Comparison of ENCODE assay signal across 16 mouse cellular contexts in the genomic region with DNA sequence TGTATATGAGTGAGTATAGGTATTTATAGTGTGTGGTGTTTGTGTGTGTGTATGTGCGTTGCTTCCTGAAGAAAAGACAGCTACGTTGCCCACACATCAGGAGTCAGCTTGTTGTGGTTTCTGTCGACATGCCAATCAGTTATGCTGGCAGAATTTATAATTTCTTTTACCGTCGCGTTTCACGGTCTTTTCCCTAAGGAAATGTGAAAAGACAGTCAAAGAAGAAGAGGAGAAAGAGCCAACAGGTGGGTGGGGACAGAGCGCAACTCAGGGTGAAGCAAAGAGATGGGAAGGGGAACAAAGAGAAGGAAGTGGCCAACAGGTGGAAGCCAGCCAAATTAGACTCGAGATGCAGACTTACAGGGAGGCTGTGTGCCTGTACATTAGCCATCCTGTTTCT.
DNase-seq lines count a peak whose midpoint lies in the region; ATAC-seq and TF ChIP-seq lines count a peak whose summit lies in the region.
"Had no signal": no experiment of that assay in that cellular context is flagged by ENCODE, and none has a peak within 500 bp of the region (broad histone marks: within the 10 kb centered on the region; RNA-seq: fewer than 3 reads in every experiment).

No protein-coding gene starts in this region.

- H3K36me3 ChIP-seq in heart, embryonic 10.5 days = no peaks in the 10 kb centered on the region
- H3K36me3 ChIP-seq: limb, embryonic 12.5 days; neural tube, embryonic 13.5 days had no signal

- no peak overlapping the region for H3K27ac ChIP-seq in cerebellum, adult 2 months (ENCODE audit: insufficient read depth, low read length)
- no peak overlapping the region for H3K27ac ChIP-seq in heart, embryonic 10.5 days
- H3K27ac ChIP-seq: limb, embryonic 12.5 days; neural tube, embryonic 13.5 days had no signal

- H3K27me3 ChIP-seq in cerebellum, adult 2 months (ENCODE audit: control insufficient read depth, insufficient read depth, low read length) = no peaks in the 10 kb centered on the region
- H3K27me3 ChIP-seq in heart, embryonic 10.5 days (ENCODE audit: insufficient read depth, poor library complexity, severe bottlenecking) = no peaks in the 10 kb centered on the region
- H3K27me3 ChIP-seq: limb, embryonic 12.5 days; neural tube, embryonic 13.5 days had no signal

- no peak overlapping the region for H3K4me3 ChIP-seq in cerebellum, adult 2 months (replicated peaks; ENCODE audit: insufficient read depth, low read depth, low read length)
- no peak overlapping the region for H3K4me3 ChIP-seq in heart, embryonic 10.5 days
- H3K4me3 ChIP-seq: limb, embryonic 12.5 days; neural tube, embryonic 13.5 days had no signal

- peak; percentile 65 to 72 for DNase-seq in cerebellum, postnatal 10 days
- no peak for DNase-seq in cerebellum, adult 9-11 months
- DNase-seq in right cerebral cortex, postnatal 10 days (ENCODE audit: low spot score in 2 of 2) = peak; percentile 23 to 32
- DNase-seq in right cerebral cortex, postnatal 4 days = no peak
- DNase-seq in NIH3T3 (ENCODE audit: low read depth) = peak; percentile 22
- DNase-seq in cerebellum, adult 2 months = no peak
- DNase-seq in heart, embryonic 10.5 days (ENCODE audit: low spot score) = no peak
- DNase-seq: adrenal gland, adult 2 months; heart, adult 18-20 months; heart, postnatal 14 days; kidney, postnatal 14 days; midbrain, embryonic 14.5 days; retina, postnatal 1 day had no signal

- WGBS in cerebellum, adult 2 months = 8% methylated on average over 9 of the region's 9 CpGs
- WGBS in heart, embryonic 10.5 days = 91% methylated on average over 9 of the region's 9 CpGs

- H3K9me3 ChIP-seq in heart, embryonic 10.5 days = no peaks in the 10 kb centered on the region
- H3K9me3 ChIP-seq: neural tube, embryonic 13.5 days had no signal

- TF ChIP-seq CTCF in cerebellum, adult 2 months (IDR thresholded peaks at IDR 0.05; ENCODE audit: borderline replicate concordance, insufficient read depth, low read depth, low read length) = no peak

- ATAC-seq in megakaryocyte progenitor cell, adult 5-6 weeks (replicated peaks; ENCODE audit: poor library complexity) = peak; percentile 76

- TF ChIP-seq POLR2A in cerebellum, adult 2 months (IDR thresholded peaks at IDR 0.05; ENCODE audit: borderline replicate concordance, insufficient read depth, low read length) = no peak

- H3K4me1 ChIP-seq in cerebellum, adult 2 months (ENCODE audit: control insufficient read depth, insufficient read depth, low read length) = no peaks in the 10 kb centered on the region; the same call in 1 of the 2 replicates
- no peaks in the 10 kb centered on the region for H3K4me1 ChIP-seq in heart, embryonic 10.5 days
- H3K4me1 ChIP-seq: limb, embryonic 12.5 days; neural tube, embryonic 13.5 days had no signal

Comparison
In these comparisons a context has a peak if more than half of its experiments do, and no peak if none do; other contexts are left out.
1. DNase-seq: peak in cerebellum, postnatal 10 days (2 of 2), right cerebral cortex, postnatal 10 days (2 of 2) and NIH3T3 (single experiment); none in cerebellum, adult 9-11 months (single experiment), right cerebral cortex, postnatal 4 days (single experiment), cerebellum, adult 2 months (0 of 2) and heart, embryonic 10.5 days (single experiment).